Mouse (Mus musculus) neural tube, embryonic 15.5 days (tissue): ENCODE measurements around the gene Fbxo11. TPM values are rescaled to one million over a fixed set of nuclear protein-coding genes. Genes with fewer than 3 reads are reported as not detected.

Experiments
- ATAC-seq: fragments of 200-750 bp; cut with Nextera tagmentation; 2 replicates; pipeline ENCODE4 v1.8.0; 2017; ENCODE audit warnings: mild to moderate bottlenecking, moderate TSS enrichment, moderate library complexity; ENCODE audit not compliant: low FRiP score
- H3K27ac ChIP-seq: fragments of 300-500 bp; sonication (generic); replicated peaks from 2 replicates; pipeline ENCODE4 v1.5.1; 2015; ENCODE audit warnings: mild to moderate bottlenecking, inconsistent platforms
- H3K27me3 ChIP-seq: fragments of 300-500 bp; sonication (generic); replicated peaks from 2 replicates; pipeline ENCODE4 v1.6.1; 2015; ENCODE audit warnings: inconsistent platforms
- H3K36me3 ChIP-seq: fragments of 300-500 bp; sonication (generic); 2 replicates; pipeline ENCODE4 v1.6.1; 2015; ENCODE audit warnings: inconsistent platforms
- H3K4me1 ChIP-seq: fragments of 300-500 bp; sonication (generic); 2 replicates; pipeline ENCODE4 v1.6.1; 2015; ENCODE audit warnings: inconsistent platforms
- H3K4me2 ChIP-seq: fragments of 300-500 bp; sonication (generic); 2 replicates; pipeline ENCODE4 v1.6.1; 2015; ENCODE audit warnings: inconsistent platforms, mild to moderate bottlenecking, moderate library complexity
- H3K4me3 ChIP-seq: fragments of 300-500 bp; sonication (generic); replicated peaks from 2 replicates; pipeline ENCODE4 v1.5.1; 2015; ENCODE audit warnings: mild to moderate bottlenecking, inconsistent platforms
- H3K9ac ChIP-seq: fragments of 300-500 bp; sonication (generic); replicated peaks from 2 replicates; pipeline ENCODE4 v1.6.1; 2015; ENCODE audit warnings: mild to moderate bottlenecking, inconsistent platforms
- H3K9me3 ChIP-seq: fragments of 300-500 bp; sonication (generic); replicated peaks from 2 replicates; pipeline ENCODE4 v1.6.1; 2016; ENCODE audit warnings: inconsistent platforms
- WGBS: fragments of 180-500 bp; shearing (Covaris S2); methylation state at CpG from one replicate; pipeline ENCODE4 v1.1.7; 2015; ENCODE audit warnings: mixed read lengths; 5-methylcytosine and 5-hydroxymethylcytosine counted together
- polyA plus RNA-seq: library from polyadenylated mRNA; unstranded; fragments of >200 nt; fragmentation: Nextera tagmentation; extraction: Ambion mirVana; gene quantifications from 2 replicates; pipeline ENCODE4 v1.2.1, GENCODE M21; 2015

Gene Fbxo11
- polyA plus RNA-seq = 22.8 and 28.4 TPM in 2 replicates

GRCm38 (mm10) chr17:88065031-88065800 is at the start of gene Fbxo11:
TSS of gene Fbxo11 (minus strand) at chr17:88065291.
- WGBS = under 1% methylated on average over 55 of the region's 112 CpGs

GRCm38 (mm10) chr17:88113883-88114229 is 48.8 kb upstream of the Fbxo11 start:
- Histone ChIP-seq H3K4me3 (no peak overlapping the region), H3K4me2 (no peak overlapping the region), H3K27ac (no peak overlapping the region), H3K4me1 (peaks cover 3% of the 10 kb centered on the region; the same call in 1 of the 2 replicates), H3K27me3 (no peaks in the 10 kb centered on the region), H3K9ac (no peak overlapping the region), H3K9me3 (no peaks in the 10 kb centered on the region), H3K36me3 (no peaks in the 10 kb centered on the region)
- WGBS = 94% methylated on average over 10 of the region's 10 CpGs
- no peak for ATAC-seq

More at GRCm38 (mm10) chr17:88065031-88065800, at the start of gene Fbxo11:
- Histone ChIP-seq H3K9me3 (no peaks in the 10 kb centered on the region), H3K4me3 (peak within 1 kb of the TSS; percentile 98), H3K36me3 (no peaks in the 10 kb centered on the region), H3K27me3 (no peaks in the 10 kb centered on the region), H3K4me1 (peaks cover 21% of the 10 kb centered on the region), H3K27ac (peak within 1 kb of the TSS; percentile 100), H3K9ac (peak within 1 kb of the TSS; percentile 97), H3K4me2 (peak within 1 kb of the TSS; percentile 61)
- ATAC-seq = peak; percentile 29

- Histone ChIP-seq H3K9me3 (no peaks in the 10 kb centered on the region), H3K36me3 (no peaks in the 10 kb centered on the region), H3K4me2 (no peak overlapping the region), H3K4me1 (peaks cover 3% of the 10 kb centered on the region; the same call in 1 of the 2 replicates), H3K27me3 (no peaks in the 10 kb centered on the region), H3K4me3 (no peak overlapping the region), H3K9ac (no peak overlapping the region), H3K27ac (no peak overlapping the region)
- WGBS = 80% methylated on average over 12 of the region's 12 CpGs
- no peak for ATAC-seq
These were observed 48.2 kb upstream of the Fbxo11 start for GRCm38 (mm10) chr17:88113015-88113882.

GRCm38 (mm10) chr17:88111865-88112645 is 47.0 kb upstream of the Fbxo11 start:
- Histone ChIP-seq H3K4me1 (peaks cover 2% of the 10 kb centered on the region; the same call in 1 of the 2 replicates), H3K9me3 (no peaks in the 10 kb centered on the region), H3K9ac (no peak overlapping the region), H3K4me2 (no peak overlapping the region), H3K4me3 (no peak overlapping the region), H3K27ac (no peak overlapping the region), H3K36me3 (no peaks in the 10 kb centered on the region), H3K27me3 (no peaks in the 10 kb centered on the region)
- WGBS = 74% methylated on average over 10 of the region's 10 CpGs
- no peak for ATAC-seq

- no peak for ATAC-seq
- Histone ChIP-seq H3K4me2 (no peak overlapping the region), H3K9me3 (no peaks in the 10 kb centered on the region), H3K27me3 (no peaks in the 10 kb centered on the region), H3K4me1 (no peaks in the 10 kb centered on the region), H3K36me3 (no peaks in the 10 kb centered on the region), H3K27ac (no peak overlapping the region), H3K4me3 (no peak overlapping the region), H3K9ac (no peak overlapping the region)
- 76% methylated on average over 12 of the region's 12 CpGs for WGBS
These were observed 46.1 kb upstream of the Fbxo11 start for GRCm38 (mm10) chr17:88111081-88111796.

GRCm38 (mm10) chr17:88107708-88108107 is 42.6 kb upstream of the Fbxo11 start:
- Histone ChIP-seq H3K4me3 (no peak overlapping the region), H3K36me3 (no peaks in the 10 kb centered on the region), H3K27ac (no peak overlapping the region), H3K4me1 (no peaks in the 10 kb centered on the region), H3K27me3 (no peaks in the 10 kb centered on the region), H3K9me3 (no peaks in the 10 kb centered on the region), H3K4me2 (no peak overlapping the region), H3K9ac (no peak overlapping the region)
- 93% methylated on average over 4 of the region's 4 CpGs for WGBS
- no peak for ATAC-seq

- ATAC-seq = no peak
- Histone ChIP-seq H3K27ac (no peak overlapping the region), H3K27me3 (no peaks in the 10 kb centered on the region), H3K4me2 (no peak overlapping the region), H3K9ac (no peak overlapping the region), H3K4me3 (no peak overlapping the region), H3K36me3 (no peaks in the 10 kb centered on the region), H3K4me1 (no peaks in the 10 kb centered on the region), H3K9me3 (no peaks in the 10 kb centered on the region)
- WGBS = 87% methylated on average over 9 of the region's 9 CpGs
These were observed 41.3 kb upstream of the Fbxo11 start for GRCm38 (mm10) chr17:88106365-88106764.

- no peaks in the 10 kb centered on the region for H3K36me3 ChIP-seq
- WGBS = 90% methylated on average over 7 of the region's 7 CpGs
- no peak overlapping the region for H3K9ac ChIP-seq
- no peaks in the 10 kb centered on the region for H3K9me3 ChIP-seq
- H3K27ac ChIP-seq = no peak overlapping the region
- H3K4me3 ChIP-seq = no peak overlapping the region
- H3K27me3 ChIP-seq = no peaks in the 10 kb centered on the region
- ATAC-seq = no peak
- H3K4me2 ChIP-seq = no peak overlapping the region
- no peaks in the 10 kb centered on the region for H3K4me1 ChIP-seq
These were observed 37.5 kb upstream of the Fbxo11 start for GRCm38 (mm10) chr17:88102597-88102996.

- Histone ChIP-seq H3K4me3 (no peak overlapping the region), H3K27ac (no peak overlapping the region), H3K9ac (no peak overlapping the region)
These were observed 33.2 kb upstream of the Fbxo11 start for GRCm38 (mm10) chr17:88098181-88098852.

GRCm38 (mm10) chr17:88097543-88097942 is 32.5 kb upstream of the Fbxo11 start:
- no peaks in the 10 kb centered on the region for H3K36me3 ChIP-seq
- H3K9ac ChIP-seq = no peak overlapping the region
- 94% methylated on average over 3 of the region's 3 CpGs for WGBS
- H3K4me2 ChIP-seq = no peak overlapping the region
- peaks cover 2% of the 10 kb centered on the region; the same call in 1 of the 2 replicates for H3K4me1 ChIP-seq
- no peaks in the 10 kb centered on the region for H3K27me3 ChIP-seq
- ATAC-seq = no peak
- no peak overlapping the region for H3K4me3 ChIP-seq
- no peaks in the 10 kb centered on the region for H3K9me3 ChIP-seq
- no peak overlapping the region for H3K27ac ChIP-seq

More at GRCm38 (mm10) chr17:88098181-88098852, 33.2 kb upstream of the Fbxo11 start:
- Histone ChIP-seq H3K36me3 (no peaks in the 10 kb centered on the region), H3K9me3 (no peaks in the 10 kb centered on the region), H3K4me1 (peaks cover 2% of the 10 kb centered on the region; the same call in 1 of the 2 replicates), H3K27me3 (no peaks in the 10 kb centered on the region), H3K4me2 (no peak overlapping the region)
- no peak for ATAC-seq
- WGBS = 93% methylated on average over 9 of the region's 9 CpGs
